Mouse (Mus musculus): ENCODE measurements around the gene Nanos3. TPM values are rescaled to one million over a fixed set of nuclear protein-coding genes. Genes with fewer than 3 reads are reported as not detected.

The Nanos3 gene
- polyA plus RNA-seq, 1 experiment, result 1.4 TPM

GRCm38 (mm10) chr8:84126742-84127141 is 58.3 kb downstream of the Nanos3 start:
- DNase-seq (ENCODE audit: low read depth), result no peak

- no peak for DNase-seq (ENCODE audit: low read depth)
These were observed 59.4 kb downstream of the Nanos3 start, which contains the start of gene Podnl1 for GRCm38 (mm10) chr8:84125656-84126055. TSS of gene Podnl1 (plus strand) at chr8:84125989.

Other genes starting within 250 kb of the Nanos3 start
- 3.2 and 3.3 TPM in 2 replicates for gene Gm10644, start 230.0 kb downstream of the Nanos3 start, polyA plus RNA-seq (2012; rRNA removed)
- gene Asf1b, start 229.7 kb downstream of the Nanos3 start, polyA plus RNA-seq (2012; rRNA removed), result 3.9 and 6.3 TPM in 2 replicates
- gene Prkaca, start 212.2 kb downstream of the Nanos3 start, polyA plus RNA-seq (2012; rRNA removed), result 127 and 129 TPM in 2 replicates
- 32.3 and 36.3 TPM in 2 replicates for gene Samd1, start 187.5 kb downstream of the Nanos3 start, polyA plus RNA-seq (2012; rRNA removed)
- gene 1700067K01Rik, start 183.7 kb downstream of the Nanos3 start, polyA plus RNA-seq (2012; rRNA removed), result 0.28 TPM in 2 replicates
- gene 2210011C24Rik, start 173.0 kb downstream of the Nanos3 start, polyA plus RNA-seq (2012; rRNA removed), result 0.86 and 1.1 TPM in 2 replicates
- gene Palm3, start 163.7 kb downstream of the Nanos3 start, polyA plus RNA-seq (2012; rRNA removed), result 0.49 and 1.0 TPM in 2 replicates
- gene Il27ra, start 142.6 kb downstream of the Nanos3 start, polyA plus RNA-seq (2012; rRNA removed), result 2.3 and 3.1 TPM in 2 replicates
- gene Rln3, start 140.2 kb downstream of the Nanos3 start, polyA plus RNA-seq (2012; rRNA removed), result 0.24 TPM in 1 of 2 replicates, not detected in the other
- 0.97 and 1.3 TPM in 2 replicates for gene Gm10643, start 120.1 kb downstream of the Nanos3 start, polyA plus RNA-seq (2012; rRNA removed)
- 13.2 and 16.8 TPM in 2 replicates for gene Rfx1, start 118.4 kb downstream of the Nanos3 start, polyA plus RNA-seq (2012; rRNA removed)
- 22.0 and 28.8 TPM in 2 replicates for gene Dcaf15, start 80.4 kb downstream of the Nanos3 start, polyA plus RNA-seq (2012; rRNA removed)
- 0.51 and 0.81 TPM in 2 replicates for gene Podnl1, start 59.2 kb downstream of the Nanos3 start, polyA plus RNA-seq (2012; rRNA removed)
- gene Cc2d1a, start 37.3 kb downstream of the Nanos3 start, polyA plus RNA-seq (2012; rRNA removed), result 25.4 and 25.7 TPM in 2 replicates
- gene 4930432K21Rik, start 37.2 kb downstream of the Nanos3 start, polyA plus RNA-seq (2012; rRNA removed), result 2.4 TPM in 2 replicates
- gene Zswim4, start 51.8 kb upstream of the Nanos3 start, polyA plus RNA-seq (2012; rRNA removed), result 9.3 and 10.0 TPM in 2 replicates
- gene D8Ertd738e, start 64.5 kb upstream of the Nanos3 start, polyA plus RNA-seq (2012; rRNA removed), result 134 and 141 TPM in 2 replicates
- 45.7 and 53.6 TPM in 2 replicates for gene Mri1, start 72.1 kb upstream of the Nanos3 start, polyA plus RNA-seq (2012; rRNA removed)
- gene Ccdc130, start 85.2 kb upstream of the Nanos3 start, polyA plus RNA-seq (2012; rRNA removed), result 32.1 and 44.9 TPM in 2 replicates
- gene Cacna1a, start 203.2 kb upstream of the Nanos3 start, polyA plus RNA-seq (2012; rRNA removed), result 9.4 and 10.4 TPM in 2 replicates